Mouse (Mus musculus) brain, embryonic 14.5 days (tissue): ENCODE data around the gene Art3.

Source experiments
- CTCF ChIP-seq: fragments of 200-500 bp; IDR thresholded peaks from 2 replicates; pipeline ENCODE4 v1.5.1; 2012; ENCODE audit warnings: inconsistent platforms, mild to moderate bottlenecking, moderate library complexity, borderline replicate concordance; ENCODE audit not compliant: insufficient read depth, insufficient read length; ENCODE audit errors: extremely low read depth
- POLR2A ChIP-seq: fragments of 200-500 bp; IDR thresholded peaks from 2 replicates; pipeline ENCODE4 v1.6.1; 2012; ENCODE audit warnings: mild to moderate bottlenecking, inconsistent platforms, borderline replicate concordance; ENCODE audit not compliant: poor library complexity, insufficient read depth, insufficient read length, severe bottlenecking; ENCODE audit errors: extremely low read depth

GRCm38 (mm10) chr5:92291652-92292414, 39.8 kb upstream of the Art3 start:
- TF ChIP-seq CTCF (no peak), POLR2A (no peak)
